ENCODE assay signal across 8 mouse cellular contexts in genomic region chr17:28009716-28010114, GRCm38 (mm10).
A peak's percentile ranks its signal among the peaks of the same experiment; 100 is the strongest.
DNase-seq lines count a peak whose midpoint lies in the region; ATAC-seq lines count a peak whose summit lies in the region.

No protein-coding gene starts in this region.

- no peaks in the 10 kb centered on the region for H3K9me3 ChIP-seq in kidney, embryonic 16.5 days (ENCODE audit: low read length)
- no peaks in the 10 kb centered on the region for H3K9me3 ChIP-seq in embryonic facial prominence, embryonic 15.5 days (replicated peaks)
- no peaks in the 10 kb centered on the region for H3K9me3 ChIP-seq in liver, embryonic 12.5 days (replicated peaks)

- H3K4me1 ChIP-seq in kidney, embryonic 16.5 days (ENCODE audit: insufficient read depth, low read length): peaks cover 56% of the 10 kb centered on the region
- H3K4me1 ChIP-seq in embryonic facial prominence, embryonic 15.5 days: peaks cover 82% of the 10 kb centered on the region
- H3K4me1 ChIP-seq in liver, embryonic 12.5 days: peaks cover 87% of the 10 kb centered on the region

- H3K27me3 ChIP-seq in kidney, embryonic 16.5 days (ENCODE audit: insufficient read depth, low read length): no peaks in the 10 kb centered on the region
- no peaks in the 10 kb centered on the region for H3K27me3 ChIP-seq in embryonic facial prominence, embryonic 15.5 days
- peaks cover 6% of the 10 kb centered on the region; the same call in 1 of the 2 replicates for H3K27me3 ChIP-seq in liver, embryonic 12.5 days (replicated peaks)

- no peak overlapping the region; the same call in 1 of the 2 replicates for H3K4me3 ChIP-seq in kidney, embryonic 16.5 days (ENCODE audit: low read length)
- no peak overlapping the region for H3K4me3 ChIP-seq in embryonic facial prominence, embryonic 15.5 days (replicated peaks)
- H3K4me3 ChIP-seq in liver, embryonic 12.5 days: peak overlapping the region; percentile 46; the same call in 1 of the 2 replicates

- H3K9ac ChIP-seq in kidney, embryonic 16.5 days (replicated peaks; ENCODE audit: low read length): no peak overlapping the region
- H3K9ac ChIP-seq in embryonic facial prominence, embryonic 15.5 days: no peak overlapping the region
- 0 out of 2 replicates have a peak overlapping the region, but pooled peaks have one; percentile 59 for H3K9ac ChIP-seq in liver, embryonic 12.5 days

- ATAC-seq in kidney, embryonic 16.5 days (ENCODE audit: low FRiP score, low TSS enrichment): no peak
- no peak for ATAC-seq in embryonic facial prominence, embryonic 15.5 days (ENCODE audit: insufficient number of reproducible peaks, low FRiP score, low TSS enrichment, low read depth)
- ATAC-seq in liver, embryonic 12.5 days: no peak

- no peaks in the 10 kb centered on the region; the same call in 1 of the 2 replicates for H3K36me3 ChIP-seq in kidney, embryonic 16.5 days (ENCODE audit: insufficient read depth, low read length)
- no peaks in the 10 kb centered on the region for H3K36me3 ChIP-seq in embryonic facial prominence, embryonic 15.5 days
- peaks cover 27% of the 10 kb centered on the region for H3K36me3 ChIP-seq in liver, embryonic 12.5 days

- 83% methylated on average over 7 of the region's 7 CpGs for WGBS in kidney, embryonic 16.5 days
- 85% methylated on average over 7 of the region's 7 CpGs for WGBS in embryonic facial prominence, embryonic 15.5 days
- WGBS in liver, embryonic 12.5 days (ENCODE audit: insufficient replicate concordance): 74% methylated on average over 7 of the region's 7 CpGs

- DNase-seq in kidney, adult 9 months: no peak
- DNase-seq in adrenal gland, postnatal 14 days: peak; percentile 76
- DNase-seq in natural killer cell, adult 2 months (ENCODE audit: low spot score in 2 of 2): no peak
- no peak for DNase-seq in spleen, postnatal 10 days (ENCODE audit: low spot score in 2 of 2)
- no peak for DNase-seq in MN1 (ENCODE audit: low spot score)

- peak overlapping the region; percentile 50 for H3K4me2 ChIP-seq in kidney, embryonic 16.5 days (replicated peaks; ENCODE audit: low read depth, low read length)
- H3K4me2 ChIP-seq in embryonic facial prominence, embryonic 15.5 days (replicated peaks): peak overlapping the region; percentile 39; the same call in 1 of the 2 replicates
- H3K4me2 ChIP-seq in liver, embryonic 12.5 days: peak overlapping the region; percentile 69

- H3K27ac ChIP-seq in kidney, embryonic 16.5 days (ENCODE audit: low read length): no peak overlapping the region
- no peak overlapping the region for H3K27ac ChIP-seq in embryonic facial prominence, embryonic 15.5 days (replicated peaks)
- no peak overlapping the region for H3K27ac ChIP-seq in liver, embryonic 12.5 days
